Mouse (Mus musculus) stomach, postnatal 0 days (tissue): ENCODE results near the gene Efcab2. TPM values are rescaled to one million over a fixed set of nuclear protein-coding genes. Genes with fewer than 3 reads are reported as not detected.

Source experiments
- ATAC-seq: fragments of 200-750 bp; cut with Nextera tagmentation; 2 replicates; pipeline ENCODE4 v1.8.0; 2017; ENCODE audit not compliant: low FRiP score, low TSS enrichment
- DNase-seq: peaks from one replicate; pipeline ENCODE4 v3.0.0-alpha.2; 2016; ENCODE audit warnings: low spot score
- H3K27ac ChIP-seq: fragments of 300-500 bp; sonication (generic); replicated peaks from 2 replicates; pipeline ENCODE4 v1.5.1; 2014; ENCODE audit warnings: mild to moderate bottlenecking, control low read depth
- H3K27me3 ChIP-seq: fragments of 300-500 bp; sonication (generic); 2 replicates; pipeline ENCODE4 v1.6.1; 2014; ENCODE audit warnings: low read length; ENCODE audit not compliant: control insufficient read depth, insufficient read depth
- H3K36me3 ChIP-seq: fragments of 300-500 bp; sonication (generic); 2 replicates; pipeline ENCODE4 v1.6.1; 2014; ENCODE audit warnings: low read length, mixed read lengths; ENCODE audit not compliant: control insufficient read depth, insufficient read depth
- H3K4me1 ChIP-seq: fragments of 300-500 bp; sonication (generic); replicated peaks from 2 replicates; pipeline ENCODE4 v1.6.1; 2014; ENCODE audit warnings: antibody characterized with exemption; ENCODE audit not compliant: control insufficient read depth, insufficient read depth
- H3K4me2 ChIP-seq: fragments of 300-500 bp; sonication (generic); replicated peaks from 2 replicates; pipeline ENCODE4 v1.6.1; 2014; ENCODE audit warnings: low read depth, mild to moderate bottlenecking, control low read depth, moderate library complexity
- H3K4me3 ChIP-seq: fragments of 300-500 bp; sonication (generic); 2 replicates; pipeline ENCODE4 v1.5.1; 2014; ENCODE audit warnings: low read depth, low read length, control low read depth
- H3K9ac ChIP-seq: fragments of 300-500 bp; sonication (generic); 2 replicates; pipeline ENCODE4 v1.6.1; 2014; ENCODE audit warnings: mild to moderate bottlenecking, low read length, control low read depth, mixed read lengths
- H3K9me3 ChIP-seq: fragments of 300-500 bp; sonication (generic); 2 replicates; pipeline ENCODE4 v1.6.1; 2016; ENCODE audit warnings: low read length; ENCODE audit not compliant: control insufficient read depth
- CTCF ChIP-seq: IDR thresholded peaks from 2 replicates; pipeline ENCODE4 v1.5.1; 2016; ENCODE audit warnings: antibody characterized with exemption, low read depth, mild to moderate bottlenecking, moderate library complexity
- EP300 ChIP-seq: optimal IDR thresholded peaks from 2 replicates; pipeline ENCODE3; 2016; ENCODE audit warnings: antibody characterized with exemption
- WGBS: fragments of 180-500 bp; shearing (Covaris S2); extraction: QIAGEN DNeasy Blood & Tissue Kit; methylation state at CpG from one replicate; pipeline ENCODE4 v1.1.7; 2014; 5-methylcytosine and 5-hydroxymethylcytosine counted together
- polyA plus RNA-seq: library from polyadenylated mRNA; unstranded; fragments of >200 nt; fragmentation: Nextera tagmentation; extraction: Ambion mirVana; gene quantifications from 2 replicates; pipeline ENCODE4 v1.2.1, GENCODE M21; 2015

The Efcab2 gene
- polyA plus RNA-seq, 1 experiment from 2014 or later, result 3.7 TPM

DNA sequence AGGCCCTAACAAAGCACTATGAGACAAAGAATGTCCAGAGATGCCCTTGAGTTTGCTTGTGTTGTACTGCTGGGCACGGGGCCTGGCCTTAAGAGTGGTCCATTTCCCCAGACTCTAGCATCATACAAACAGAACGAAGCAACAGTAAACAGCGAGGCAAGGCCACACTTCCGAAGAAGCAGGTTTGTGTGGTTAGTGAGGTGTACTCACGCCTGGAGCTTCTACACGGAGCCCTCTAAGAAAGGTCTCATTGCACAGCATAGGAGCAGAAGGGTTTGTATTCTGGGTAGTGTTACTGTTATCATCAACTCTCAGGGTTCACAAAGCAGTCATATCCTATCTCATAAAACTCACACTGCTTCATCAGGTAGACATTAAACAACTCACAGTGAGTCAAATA, 61.7 kb downstream of the Efcab2 start:
- Histone ChIP-seq H3K27ac (no peak overlapping the region), H3K4me3 (no peak overlapping the region), H3K36me3 (no peaks in the 10 kb centered on the region), H3K27me3 (no peaks in the 10 kb centered on the region), H3K9ac (no peak overlapping the region), H3K9me3 (no peaks in the 10 kb centered on the region), H3K4me2 (no peak overlapping the region), H3K4me1 (no peaks in the 10 kb centered on the region)
- DNase-seq (no peak), ATAC-seq (no peak)
- 68% methylated on average over 6 of the region's 6 CpGs for WGBS
- TF ChIP-seq EP300 (no peak), CTCF (no peak)

DNA sequence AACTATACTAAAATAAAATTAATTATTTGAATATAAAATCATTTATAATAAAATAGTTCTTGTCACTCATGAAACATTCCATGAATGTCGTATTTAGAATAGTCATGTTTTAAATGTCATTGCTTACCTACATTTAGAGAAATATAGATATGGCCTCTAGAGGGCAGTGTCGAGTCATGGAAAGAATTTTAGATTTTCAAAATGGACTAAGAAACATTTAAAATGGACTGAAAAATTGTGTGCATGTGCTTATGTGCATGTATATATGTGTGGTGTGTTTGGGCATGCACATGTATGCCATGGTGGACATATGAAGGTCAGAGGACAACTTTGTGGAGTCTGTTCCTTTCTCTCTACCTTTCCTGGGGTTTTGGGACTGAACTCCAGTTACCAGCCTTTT, 62.4 kb downstream of the Efcab2 start:
- ATAC-seq, result no peak
- TF ChIP-seq CTCF (peak; percentile 84), EP300 (no peak)
- no peak overlapping the region for H3K27ac ChIP-seq
- no peaks in the 10 kb centered on the region for H3K36me3 ChIP-seq
- DNase-seq, result no peak
- H3K27me3 ChIP-seq, result no peaks in the 10 kb centered on the region
- no peaks in the 10 kb centered on the region for H3K4me1 ChIP-seq
- H3K9me3 ChIP-seq, result no peaks in the 10 kb centered on the region
- H3K9ac ChIP-seq, result no peak overlapping the region
- 5% methylated on average over 2 of the region's 2 CpGs for WGBS
- no peak overlapping the region for H3K4me3 ChIP-seq
- no peak overlapping the region for H3K4me2 ChIP-seq

GRCm38 (mm10) chr1:178483854-178484253, 78.0 kb downstream of the Efcab2 start:
- DNase-seq, result no peak
- Histone ChIP-seq H3K9me3 (no peaks in the 10 kb centered on the region), H3K27ac (no peak overlapping the region), H3K36me3 (no peaks in the 10 kb centered on the region), H3K9ac (no peak overlapping the region), H3K4me3 (no peak overlapping the region), H3K4me2 (no peak overlapping the region), H3K4me1 (no peaks in the 10 kb centered on the region), H3K27me3 (no peaks in the 10 kb centered on the region)
- no peak for ATAC-seq
- TF ChIP-seq CTCF (no peak), EP300 (no peak)

- no peak overlapping the region for H3K27ac ChIP-seq
- H3K36me3 ChIP-seq, result no peaks in the 10 kb centered on the region
- no peaks in the 10 kb centered on the region for H3K27me3 ChIP-seq
- no peaks in the 10 kb centered on the region for H3K9me3 ChIP-seq
- DNase-seq (no peak), ATAC-seq (no peak)
- TF ChIP-seq CTCF (peak; percentile 37), EP300 (no peak)
- no peaks in the 10 kb centered on the region for H3K4me1 ChIP-seq
- no peak overlapping the region for H3K4me2 ChIP-seq
- 80% methylated on average over 5 of the region's 5 CpGs for WGBS
- no peak overlapping the region for H3K9ac ChIP-seq
- H3K4me3 ChIP-seq, result no peak overlapping the region
Observed at GRCm38 (mm10) chr1:178485138-178485867, 79.4 kb downstream of the Efcab2 start.

- Histone ChIP-seq H3K36me3 (no peaks in the 10 kb centered on the region), H3K27me3 (no peaks in the 10 kb centered on the region), H3K9ac (no peak overlapping the region), H3K4me3 (no peak overlapping the region), H3K9me3 (no peaks in the 10 kb centered on the region), H3K4me1 (no peaks in the 10 kb centered on the region), H3K4me2 (no peak overlapping the region), H3K27ac (no peak overlapping the region)
- 71% methylated on average over 5 of the region's 5 CpGs for WGBS
- ATAC-seq (no peak), DNase-seq (no peak)
- no peak for TF ChIP-seq EP300
- TF ChIP-seq CTCF, result no peak
Observed at GRCm38 (mm10) chr1:178485868-178486220, 80.0 kb downstream of the Efcab2 start.

DNA sequence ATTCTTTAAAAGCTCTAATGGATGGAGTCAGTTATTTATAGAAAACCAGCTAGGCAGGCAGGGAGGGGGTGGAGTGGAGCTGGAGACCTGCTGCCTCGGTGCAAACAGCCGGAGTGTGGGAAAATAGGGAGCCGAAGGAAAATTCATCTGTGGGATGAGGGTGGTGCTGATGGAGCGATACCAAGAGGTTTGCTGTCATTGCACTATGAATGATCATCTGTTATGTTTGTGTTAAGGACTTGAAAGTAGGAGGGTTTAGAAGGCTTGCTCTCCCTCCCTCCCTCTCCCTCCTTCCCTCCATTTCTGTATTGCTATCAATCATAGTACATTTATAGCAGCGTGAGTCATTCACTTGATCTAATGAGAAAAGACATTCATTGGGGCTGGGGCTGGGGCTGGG, 80.9 kb downstream of the Efcab2 start:
- Histone ChIP-seq H3K36me3 (no peaks in the 10 kb centered on the region), H3K4me2 (no peak overlapping the region), H3K9ac (no peak overlapping the region), H3K4me1 (no peaks in the 10 kb centered on the region), H3K27ac (no peak overlapping the region), H3K27me3 (no peaks in the 10 kb centered on the region), H3K9me3 (no peaks in the 10 kb centered on the region), H3K4me3 (no peak overlapping the region)
- DNase-seq (no peak), ATAC-seq (peak; percentile 47; the same call in 1 of the 2 replicates)
- TF ChIP-seq EP300, result no peak
- TF ChIP-seq CTCF, result no peak
- whole genome bisulfite sequencing, result 24% methylated on average over 5 of the region's 5 CpGs
